Mouse (Mus musculus): ENCODE measurements at regions not wholly inside any gene's neighbourhood (a gene's known extent, or its start where the extent isn't known, plus 50 kb on each side); places are given as distances from the start of the nearest gene placed in this dataset.

GRCm38 (mm10) chr13:10653376-10654085 lies 292.9 kb upstream of the Chrm3 start:
- POLR2A ChIA-PET: no interaction called here
- ATAC-seq: no peak
- DNase-seq (ENCODE audit: low read depth, low spot score): no peak
- in situ Hi-C loops (cut with MboI; ENCODE audit: low pct_unique_long_range_greater_than_20kb): no loop called here
- no peaks in the 10 kb centered on the region for H3K27me3 ChIP-seq
- TF ChIP-seq CTCF (IDR thresholded peaks at IDR 0.05): no peak
- CTCF ChIA-PET: no interaction called here

GRCm38 (mm10) chr13:10636859-10637258 lies 276.2 kb upstream of the Chrm3 start:
- no peak for TF ChIP-seq CTCF (IDR thresholded peaks at IDR 0.05)
- ATAC-seq (no peak), DNase-seq (ENCODE audit: low read depth, low spot score) (no peak)
- CTCF ChIA-PET: no interaction called here
- POLR2A ChIA-PET: no interaction called here
- no peaks in the 10 kb centered on the region for H3K27me3 ChIP-seq
- in situ Hi-C loops (cut with MboI; ENCODE audit: low pct_unique_long_range_greater_than_20kb): no loop called here

DNA sequence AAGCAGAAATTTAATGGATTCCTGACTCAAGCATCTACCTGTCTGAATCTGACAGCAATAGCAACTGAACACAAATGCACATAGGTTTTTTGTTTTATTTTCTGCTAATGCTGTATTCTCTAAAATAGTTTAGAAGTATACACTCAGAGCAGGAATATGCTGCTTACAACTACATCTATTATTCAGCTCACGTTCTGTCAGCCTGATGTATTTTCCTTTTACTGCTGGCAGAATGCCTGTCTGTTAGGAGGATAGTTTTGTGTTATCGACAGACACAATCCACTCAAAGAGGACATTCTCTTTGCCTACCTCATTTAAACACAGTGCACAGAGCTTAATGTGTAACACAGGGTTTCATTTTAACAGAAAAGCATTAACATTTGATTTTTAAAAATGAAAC lies 269.8 kb upstream of the Chrm3 start:
- DNase-seq (ENCODE audit: low read depth, low spot score) (no peak), ATAC-seq (no peak)
- TF ChIP-seq CTCF (IDR thresholded peaks at IDR 0.05): no peak
- no peaks in the 10 kb centered on the region for H3K27me3 ChIP-seq
- in situ Hi-C loops (cut with MboI; ENCODE audit: low pct_unique_long_range_greater_than_20kb): no loop called here
- ChIA-PET POLR2A (no interaction called here), CTCF (no interaction called here)

- POLR2A ChIA-PET: no interaction called here
- TF ChIP-seq CTCF (IDR thresholded peaks at IDR 0.05): no peak
- ATAC-seq (no peak), DNase-seq (ENCODE audit: low read depth, low spot score) (no peak)
- no peaks in the 10 kb centered on the region for H3K27me3 ChIP-seq
- in situ Hi-C loops (cut with MboI; ENCODE audit: low pct_unique_long_range_greater_than_20kb): no loop called here
- CTCF ChIA-PET: no interaction called here
These were observed 259.0 kb upstream of the Chrm3 start for GRCm38 (mm10) chr13:10619661-10620060.

GRCm38 (mm10) chr13:10618421-10618954 lies 257.8 kb upstream of the Chrm3 start:
- DNase-seq (ENCODE audit: low read depth, low spot score) (no peak), ATAC-seq (no peak)
- in situ Hi-C loops (cut with MboI; ENCODE audit: low pct_unique_long_range_greater_than_20kb): no loop called here
- H3K27me3 ChIP-seq: no peaks in the 10 kb centered on the region
- POLR2A ChIA-PET: no interaction called here
- CTCF ChIA-PET: no interaction called here
- no peak for TF ChIP-seq CTCF (IDR thresholded peaks at IDR 0.05)

GRCm38 (mm10) chr13:10574951-10575350 lies 214.3 kb upstream of the Chrm3 start:
- in situ Hi-C loops (cut with MboI; ENCODE audit: low pct_unique_long_range_greater_than_20kb): no loop called here
- no peaks in the 10 kb centered on the region for H3K27me3 ChIP-seq
- TF ChIP-seq CTCF (IDR thresholded peaks at IDR 0.05): no peak
- ATAC-seq (no peak), DNase-seq (ENCODE audit: low read depth, low spot score) (no peak)
- ChIA-PET CTCF (no interaction called here), POLR2A (no interaction called here)

- H3K27me3 ChIP-seq: no peaks in the 10 kb centered on the region
- DNase-seq (ENCODE audit: low read depth, low spot score) (no peak), ATAC-seq (no peak)
- ChIA-PET CTCF (no interaction called here), POLR2A (no interaction called here)
- in situ Hi-C loops (cut with MboI; ENCODE audit: low pct_unique_long_range_greater_than_20kb): no loop called here
- no peak for TF ChIP-seq CTCF (IDR thresholded peaks at IDR 0.05)
These were observed 206.2 kb upstream of the Chrm3 start for GRCm38 (mm10) chr13:10566825-10567224.

- POLR2A ChIA-PET: no interaction called here
- CTCF ChIA-PET: no interaction called here
- ATAC-seq (no peak), DNase-seq (ENCODE audit: low read depth, low spot score) (no peak)
- TF ChIP-seq CTCF (IDR thresholded peaks at IDR 0.05): no peak
- in situ Hi-C loops (cut with MboI; ENCODE audit: low pct_unique_long_range_greater_than_20kb): no loop called here
- H3K27me3 ChIP-seq: peaks cover 5% of the 10 kb centered on the region
These were observed 196.9 kb upstream of the Chrm3 start for GRCm38 (mm10) chr13:10557559-10557958.

DNA sequence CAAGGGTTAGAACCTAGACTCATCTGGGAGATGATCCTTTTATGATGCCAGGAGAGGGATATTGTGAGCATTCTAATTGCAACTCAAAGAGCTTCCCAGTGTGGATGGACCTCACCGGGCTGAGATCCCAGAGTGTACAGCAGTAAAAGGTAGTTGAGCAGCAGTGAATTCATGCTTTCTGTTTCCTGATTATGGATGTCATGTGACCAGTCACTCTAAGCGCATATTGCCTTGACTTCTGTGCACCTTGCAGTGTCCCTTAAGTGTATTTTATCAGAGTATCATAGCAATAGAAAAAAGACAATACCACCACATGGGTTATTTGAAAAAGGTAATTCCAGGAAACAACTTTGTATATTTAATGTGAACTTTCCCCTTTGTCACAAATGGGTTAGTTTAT lies 193.9 kb upstream of the Chrm3 start:
- ChIA-PET CTCF (interaction anchor here (1.1 kb wide), 1 partner anchor 19 kb away, joined by 3 read pairs; no protein-coding TSS in a partner anchor), POLR2A (no interaction called here)
- DNase-seq (ENCODE audit: low read depth, low spot score) (no peak), ATAC-seq (no peak)
- in situ Hi-C loops (cut with MboI; ENCODE audit: low pct_unique_long_range_greater_than_20kb): no loop called here
- TF ChIP-seq CTCF (IDR thresholded peaks at IDR 0.05): no peak
- H3K27me3 ChIP-seq: peaks cover 5% of the 10 kb centered on the region

DNA sequence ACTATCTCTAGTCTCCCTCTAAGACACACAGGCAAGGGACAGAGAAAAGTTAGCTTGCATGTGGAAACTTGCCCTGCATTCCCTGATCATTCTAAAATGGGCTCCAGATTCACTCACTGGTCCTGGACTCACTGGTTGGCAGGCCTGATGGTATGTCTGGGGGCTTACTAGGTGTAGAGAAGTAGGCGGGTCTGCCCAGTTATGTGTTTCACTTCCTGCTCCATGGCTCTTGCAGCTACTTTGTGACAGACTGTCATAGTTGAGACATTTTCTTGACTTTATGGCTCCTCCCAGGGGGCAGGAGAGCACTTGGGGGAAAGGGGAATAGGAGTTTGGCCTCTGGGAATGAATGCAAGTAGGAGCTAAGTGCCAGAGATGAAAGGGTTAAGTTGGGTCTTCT lies 182.1 kb upstream of the Chrm3 start:
- TF ChIP-seq CTCF (IDR thresholded peaks at IDR 0.05): no peak
- CTCF ChIA-PET: no interaction called here

DNA sequence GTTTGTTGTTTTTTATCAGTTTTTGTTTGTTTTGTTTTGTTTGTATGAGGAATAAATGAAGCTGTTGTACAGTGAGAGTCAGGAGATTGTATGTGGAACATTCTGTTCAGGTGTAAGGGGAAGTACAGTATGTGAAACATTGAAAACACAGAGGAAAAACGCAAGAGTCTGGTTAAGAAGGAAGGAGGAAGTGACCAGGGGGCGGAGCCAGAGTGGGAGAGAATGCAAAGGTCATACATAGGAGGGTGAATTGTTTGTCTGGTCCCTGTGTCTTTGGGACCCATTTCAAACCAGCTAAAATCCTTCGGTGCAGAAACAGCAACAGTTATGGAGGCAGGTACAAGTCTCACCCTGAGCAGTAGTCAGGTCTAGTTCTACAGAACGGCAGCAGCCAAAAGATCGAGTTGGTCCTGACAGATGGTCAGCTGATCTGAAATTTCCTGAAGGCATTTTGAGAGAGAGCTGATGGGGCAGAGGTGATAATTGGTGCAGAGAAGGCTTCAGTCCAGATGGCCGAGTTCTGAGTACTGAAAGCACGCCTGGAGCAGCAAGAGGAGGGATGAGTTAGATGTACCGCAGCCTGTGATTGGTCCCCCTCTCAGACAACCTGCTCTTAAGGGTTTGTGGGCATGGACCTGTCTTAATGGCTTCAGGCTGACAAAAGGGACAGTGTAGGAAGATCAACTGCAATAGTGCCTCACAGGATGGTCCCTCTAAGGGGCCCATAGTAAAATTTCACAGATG lies 179.7 kb upstream of the Chrm3 start:
- POLR2A ChIA-PET: no interaction called here
- no peak for TF ChIP-seq CTCF (IDR thresholded peaks at IDR 0.05)
- ATAC-seq (no peak), DNase-seq (ENCODE audit: low read depth, low spot score) (no peak)
- no peaks in the 10 kb centered on the region for H3K27me3 ChIP-seq
- in situ Hi-C loops (cut with MboI; ENCODE audit: low pct_unique_long_range_greater_than_20kb): no loop called here
- CTCF ChIA-PET: no interaction called here

More for the DNA sequence above, 182.1 kb upstream of the Chrm3 start:
- POLR2A ChIA-PET: no interaction called here
- in situ Hi-C loops (cut with MboI; ENCODE audit: low pct_unique_long_range_greater_than_20kb): no loop called here
- ATAC-seq: no peak
- H3K27me3 ChIP-seq: no peaks in the 10 kb centered on the region
- DNase-seq (ENCODE audit: low read depth, low spot score): no peak
